Mouse (Mus musculus): ENCODE results near the gene Triobp.

GRCm38 (mm10) chr15:78946232-78946631, 1.3 kb upstream of the Triobp start:
- no peak for TF ChIP-seq CTCF (IDR thresholded peaks at IDR 0.05)
- no peak for TF ChIP-seq POLR2A (IDR thresholded peaks at IDR 0.05; ENCODE audit: insufficient read depth, low read depth, low read length)
- TF ChIP-seq EP300 (IDR thresholded peaks at IDR 0.05; ENCODE audit: insufficient read depth, low read depth, low read length) = no peak
